Mouse (Mus musculus) heart, postnatal 25 days (tissue): Measurements from ENCODE around the gene Uroc1. TPM values are rescaled to one million over a fixed set of nuclear protein-coding genes. Genes with fewer than 3 reads are reported as not detected.
A peak's percentile ranks its signal among the peaks of the same experiment; 100 is the strongest.

Experiments
- DNase-seq: peaks from one replicate; pipeline ENCODE4 v3.0.0; 2022; ENCODE audit warnings: low spot score
- intact Hi-C: fragments of 180-260 bp; cut with DNase I; formaldehyde crosslinking; loops from one replicate; pipeline ENCODE4 v1.15.1; 2025
- total RNA-seq, 2 experiments: library from RNA; stranded (reverse); gene quantifications; 2 replicates each; pipeline ENCODE4 v1.2.3; 2021

Gene Uroc1
- total RNA-seq = not detected

- DNase-seq = no peak
Observed at GRCm38 (mm10) chr6:90332561-90333425, at the start of gene Uroc1. Gene Uroc1 (plus strand): TSS chr6:90333284.

GRCm38 (mm10) chr6:90288265-90288664, 44.8 kb upstream of the Uroc1 start:
- intact Hi-C loops = no loop called here
- no peak for DNase-seq

More at GRCm38 (mm10) chr6:90332561-90333425, at the start of gene Uroc1:
- intact Hi-C loops = no loop called here

GRCm38 (mm10) chr6:90300919-90301318, 32.2 kb upstream of the Uroc1 start, which contains the start of gene BC048671:
Gene BC048671 (plus strand): TSS chr6:90301219.
- intact Hi-C loops = no loop called here
- DNase-seq = no peak

GRCm38 (mm10) chr6:90306315-90306975, 26.6 kb upstream of the Uroc1 start:
- intact Hi-C loops = no loop called here
- DNase-seq = no peak

GRCm38 (mm10) chr6:90308839-90309778, 24.0 kb upstream of the Uroc1 start:
- intact Hi-C loops = no loop called here
- DNase-seq = no peak

GRCm38 (mm10) chr6:90315961-90316360, 17.1 kb upstream of the Uroc1 start:
- intact Hi-C loops = no loop called here
- DNase-seq = no peak

GRCm38 (mm10) chr6:90317510-90318258, 15.4 kb upstream of the Uroc1 start:
- no peak for DNase-seq
- intact Hi-C loops = no loop called here

- intact Hi-C loops = no loop called here
- no peak for DNase-seq
Observed at GRCm38 (mm10) chr6:90319019-90319418, 14.1 kb upstream of the Uroc1 start.

GRCm38 (mm10) chr6:90319475-90320191, 13.5 kb upstream of the Uroc1 start:
- intact Hi-C loops = loop anchor here (10.0 kb wide), 1 partner anchor 635 kb away; no protein-coding TSS in a partner anchor
- DNase-seq = peak; percentile 28

GRCm38 (mm10) chr6:90320429-90320828, 12.7 kb upstream of the Uroc1 start:
- intact Hi-C loops = loop anchor here (10.0 kb wide), 1 partner anchor 636 kb away; no protein-coding TSS in a partner anchor
- no peak for DNase-seq

- DNase-seq = no peak
- intact Hi-C loops = loop anchor here (10.0 kb wide), 1 partner anchor 637 kb away; no protein-coding TSS in a partner anchor
Observed at GRCm38 (mm10) chr6:90321811-90322210, 11.3 kb upstream of the Uroc1 start.

GRCm38 (mm10) chr6:90324026-90324425, 9.1 kb upstream of the Uroc1 start:
- no peak for DNase-seq
- intact Hi-C loops = loop anchor here (10.0 kb wide), 1 partner anchor 639 kb away; no protein-coding TSS in a partner anchor

- DNase-seq = no peak
- intact Hi-C loops = loop anchor here (10.0 kb wide), 1 partner anchor 640 kb away; no protein-coding TSS in a partner anchor
Observed at GRCm38 (mm10) chr6:90324463-90324862, 8.6 kb upstream of the Uroc1 start.

- DNase-seq = no peak
Observed at GRCm38 (mm10) chr6:90324991-90325390, 8.1 kb upstream of the Uroc1 start, which contains the start of gene Chst13. Gene Chst13 (minus strand): TSS chr6:90325185.

GRCm38 (mm10) chr6:90327670-90328069, 5.4 kb upstream of the Uroc1 start:
- intact Hi-C loops = loop anchor here (10.0 kb wide), 1 partner anchor 643 kb away; no protein-coding TSS in a partner anchor

More at GRCm38 (mm10) chr6:90324991-90325390, 8.1 kb upstream of the Uroc1 start, which contains the start of gene Chst13:
- intact Hi-C loops = loop anchor here (10.0 kb wide), 1 partner anchor 640 kb away; no protein-coding TSS in a partner anchor

GRCm38 (mm10) chr6:90329953-90330352, 3.1 kb upstream of the Uroc1 start:
- intact Hi-C loops = loop anchor here (10.0 kb wide), 1 partner anchor 645 kb away; no protein-coding TSS in a partner anchor
- DNase-seq = no peak

More at GRCm38 (mm10) chr6:90327670-90328069, 5.4 kb upstream of the Uroc1 start:
- no peak for DNase-seq

- DNase-seq = no peak
- intact Hi-C loops = no loop called here
Observed at GRCm38 (mm10) chr6:90334244-90334643, 1.2 kb downstream of the Uroc1 start.

- intact Hi-C loops = no loop called here
- no peak for DNase-seq
Observed at GRCm38 (mm10) chr6:90342343-90342742, 9.3 kb downstream of the Uroc1 start.
